Mouse (Mus musculus): ENCODE data around the gene Zranb3. TPM values are rescaled to one million over a fixed set of nuclear protein-coding genes. Genes with fewer than 3 reads are reported as not detected.

Gene Zranb3
- polyA plus RNA-seq, 1 experiment from 2014 or later: 10.2 TPM

DNA sequence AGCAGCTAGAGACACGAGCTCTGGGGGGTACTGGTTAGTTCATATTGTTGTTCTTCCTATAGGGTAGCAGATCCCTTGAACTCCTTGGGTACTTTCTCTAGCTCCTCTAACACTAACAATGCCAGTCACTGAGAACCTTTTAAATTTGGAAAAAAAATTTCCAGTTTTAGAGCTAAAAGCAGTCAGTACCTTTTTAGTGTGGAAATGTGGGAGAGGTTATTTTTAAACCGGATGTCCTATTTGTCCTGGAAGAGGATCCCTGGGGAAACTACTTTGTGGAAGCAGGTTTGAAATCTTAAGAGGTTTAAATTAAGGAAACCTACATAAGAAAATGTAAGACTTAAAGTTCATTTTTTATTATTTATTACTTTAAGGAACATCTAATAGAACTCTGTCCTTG is 56.4 kb downstream of the Zranb3 start:
- no peak overlapping the region for H3K4me2 ChIP-seq (replicated peaks; ENCODE audit: low read depth, low read length)
- H3K4me3 ChIP-seq (ENCODE audit: low read depth, low read length): no peak overlapping the region
- H3K9me3 ChIP-seq (ENCODE audit: control insufficient read depth, low read depth, low read length): no peaks in the 10 kb centered on the region
- H3K27me3 ChIP-seq (ENCODE audit: control insufficient read depth, insufficient read depth, low read length): no peaks in the 10 kb centered on the region
- no peak overlapping the region for H3K9ac ChIP-seq (replicated peaks; ENCODE audit: low read depth, low read length)
- WGBS: 85% methylated on average over 2 of the region's 2 CpGs
- no peaks in the 10 kb centered on the region for H3K4me1 ChIP-seq (ENCODE audit: control insufficient read depth, insufficient read depth, low read length)
- no peak overlapping the region for H3K27ac ChIP-seq (ENCODE audit: low read length)
- H3K36me3 ChIP-seq (ENCODE audit: control insufficient read depth, insufficient read depth, low read length): no peaks in the 10 kb centered on the region
- no peak for ATAC-seq (ENCODE audit: insufficient number of reproducible peaks, insufficient read depth, low FRiP score, low read depth)

DNA sequence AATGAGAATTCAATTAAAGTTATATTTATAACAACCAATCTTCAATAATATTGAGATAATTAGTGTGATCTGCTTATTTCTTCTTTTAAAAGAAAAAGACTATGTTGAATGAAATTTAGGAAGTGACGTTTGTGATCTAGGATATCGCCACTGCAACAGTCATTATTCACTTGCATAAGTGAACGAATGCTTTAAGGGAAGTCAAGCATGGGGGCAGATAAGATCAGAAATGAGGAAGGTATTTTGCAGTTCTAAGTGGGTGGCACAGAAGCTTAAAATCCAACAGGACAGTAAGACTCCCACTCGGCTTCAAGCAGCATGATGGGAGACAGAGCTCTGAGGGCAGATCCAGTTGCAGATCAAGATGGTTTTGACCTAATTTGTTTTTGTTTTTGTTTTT is 58.7 kb downstream of the Zranb3 start:
- H3K27me3 ChIP-seq (ENCODE audit: control insufficient read depth, insufficient read depth, low read length): no peaks in the 10 kb centered on the region
- no peaks in the 10 kb centered on the region for H3K4me1 ChIP-seq (ENCODE audit: control insufficient read depth, insufficient read depth, low read length)
- 90% methylated on average over 4 of the region's 4 CpGs for WGBS
- H3K4me2 ChIP-seq (replicated peaks; ENCODE audit: low read depth, low read length): no peak overlapping the region
- ATAC-seq (ENCODE audit: insufficient number of reproducible peaks, insufficient read depth, low FRiP score, low read depth): no peak
- no peaks in the 10 kb centered on the region for H3K9me3 ChIP-seq (ENCODE audit: control insufficient read depth, low read depth, low read length)
- no peaks in the 10 kb centered on the region for H3K36me3 ChIP-seq (ENCODE audit: control insufficient read depth, insufficient read depth, low read length)
- no peak overlapping the region for H3K4me3 ChIP-seq (ENCODE audit: low read depth, low read length)
- no peak overlapping the region for H3K27ac ChIP-seq (ENCODE audit: low read length)
- no peak overlapping the region for H3K9ac ChIP-seq (replicated peaks; ENCODE audit: low read depth, low read length)

GRCm38 (mm10) chr1:128036296-128036695 is 66.6 kb downstream of the Zranb3 start:
- no peak for ATAC-seq (ENCODE audit: insufficient number of reproducible peaks, insufficient read depth, low FRiP score, low read depth)
- whole genome bisulfite sequencing: 94% methylated on average over 6 of the region's 6 CpGs
- no peak overlapping the region for H3K27ac ChIP-seq (ENCODE audit: low read length)

DNA sequence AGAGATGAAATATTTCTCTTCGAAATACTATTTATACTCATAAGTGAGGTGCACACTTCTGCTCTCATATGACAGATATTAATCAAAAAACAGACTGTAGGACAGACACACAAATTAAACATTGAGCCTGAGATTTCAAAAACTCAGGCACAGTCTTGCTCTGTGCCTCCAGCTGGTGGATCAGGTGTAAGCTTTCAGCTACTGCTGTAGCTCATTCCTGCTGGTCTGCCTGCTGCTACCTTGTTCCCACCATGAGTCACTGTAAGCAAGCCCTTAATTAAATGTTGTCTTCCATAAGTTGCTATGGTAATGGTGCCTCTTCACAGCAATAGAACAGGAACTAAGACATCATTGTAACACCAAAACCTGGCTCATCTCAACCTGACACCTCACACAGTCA is 70.7 kb downstream of the Zranb3 start:
- Histone ChIP-seq H3K9ac (replicated peaks; ENCODE audit: low read depth, low read length) (no peak overlapping the region), H3K27ac (ENCODE audit: low read length) (no peak overlapping the region), H3K27me3 (ENCODE audit: control insufficient read depth, insufficient read depth, low read length) (no peaks in the 10 kb centered on the region), H3K36me3 (ENCODE audit: control insufficient read depth, insufficient read depth, low read length) (no peaks in the 10 kb centered on the region), H3K4me2 (replicated peaks; ENCODE audit: low read depth, low read length) (no peak overlapping the region), H3K4me1 (ENCODE audit: control insufficient read depth, insufficient read depth, low read length) (no peaks in the 10 kb centered on the region), H3K4me3 (ENCODE audit: low read depth, low read length) (no peak overlapping the region), H3K9me3 (ENCODE audit: control insufficient read depth, low read depth, low read length) (no peaks in the 10 kb centered on the region)
- ATAC-seq (ENCODE audit: insufficient number of reproducible peaks, insufficient read depth, low FRiP score, low read depth): no peak
- 74% methylated on average over 1 of the region's 1 CpGs for WGBS

More at GRCm38 (mm10) chr1:128036296-128036695, 66.6 kb downstream of the Zranb3 start:
- Histone ChIP-seq H3K4me1 (ENCODE audit: control insufficient read depth, insufficient read depth, low read length) (no peaks in the 10 kb centered on the region), H3K36me3 (ENCODE audit: control insufficient read depth, insufficient read depth, low read length) (no peaks in the 10 kb centered on the region), H3K4me2 (replicated peaks; ENCODE audit: low read depth, low read length) (no peak overlapping the region), H3K9me3 (ENCODE audit: control insufficient read depth, low read depth, low read length) (no peaks in the 10 kb centered on the region), H3K9ac (replicated peaks; ENCODE audit: low read depth, low read length) (no peak overlapping the region), H3K4me3 (ENCODE audit: low read depth, low read length) (no peak overlapping the region), H3K27me3 (ENCODE audit: control insufficient read depth, insufficient read depth, low read length) (no peaks in the 10 kb centered on the region)

GRCm38 (mm10) chr1:128031524-128031923 is 71.3 kb downstream of the Zranb3 start:
- H3K9ac ChIP-seq (replicated peaks; ENCODE audit: low read depth, low read length): no peak overlapping the region
- no peaks in the 10 kb centered on the region for H3K27me3 ChIP-seq (ENCODE audit: control insufficient read depth, insufficient read depth, low read length)
- no peaks in the 10 kb centered on the region for H3K4me1 ChIP-seq (ENCODE audit: control insufficient read depth, insufficient read depth, low read length)
- 85% methylated on average over 2 of the region's 2 CpGs for WGBS
- H3K4me2 ChIP-seq (replicated peaks; ENCODE audit: low read depth, low read length): no peak overlapping the region
- H3K27ac ChIP-seq (ENCODE audit: low read length): no peak overlapping the region
- no peak for ATAC-seq (ENCODE audit: insufficient number of reproducible peaks, insufficient read depth, low FRiP score, low read depth)
- H3K36me3 ChIP-seq (ENCODE audit: control insufficient read depth, insufficient read depth, low read length): no peaks in the 10 kb centered on the region
- no peak overlapping the region for H3K4me3 ChIP-seq (ENCODE audit: low read depth, low read length)
- no peaks in the 10 kb centered on the region for H3K9me3 ChIP-seq (ENCODE audit: control insufficient read depth, low read depth, low read length)

DNA sequence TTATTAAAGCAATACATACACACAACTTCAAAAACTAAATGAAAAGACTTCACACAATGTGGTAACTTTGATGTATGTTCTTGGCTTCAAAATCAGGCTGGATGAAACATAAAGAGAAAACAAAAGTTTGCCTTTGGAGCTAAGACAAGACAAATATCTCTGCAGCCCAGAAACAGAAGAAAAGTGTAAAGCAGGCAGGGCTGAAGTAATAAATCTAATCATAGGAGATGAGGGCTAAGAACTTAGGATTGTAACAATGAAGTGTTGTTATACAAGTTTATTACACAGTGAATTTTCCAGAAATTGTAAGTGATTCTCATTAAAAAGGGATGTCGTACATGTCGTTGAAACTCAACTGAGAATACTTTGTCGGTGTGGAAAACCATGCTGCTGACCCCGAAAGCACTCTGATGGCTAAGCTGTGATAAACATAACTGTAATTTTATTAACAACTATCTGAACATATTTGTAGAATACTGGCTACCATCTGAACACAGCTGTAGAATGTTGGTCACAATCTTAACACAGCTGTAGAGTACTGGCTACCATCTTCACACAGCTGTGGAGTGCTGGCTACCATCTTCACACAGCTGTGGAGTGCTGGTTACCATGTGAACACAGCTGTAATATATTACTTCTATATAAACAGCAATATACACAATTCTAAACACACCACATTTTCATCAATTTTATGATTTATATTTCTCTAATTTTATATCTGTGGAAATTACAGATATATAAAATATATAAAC is 78.3 kb downstream of the Zranb3 start:
- H3K27ac ChIP-seq (ENCODE audit: low read length): no peak overlapping the region
- peak; percentile 74; the same call in 1 of the 2 replicates for ATAC-seq (ENCODE audit: insufficient number of reproducible peaks, insufficient read depth, low FRiP score, low read depth)
- H3K4me2 ChIP-seq (replicated peaks; ENCODE audit: low read depth, low read length): no peak overlapping the region

DNA sequence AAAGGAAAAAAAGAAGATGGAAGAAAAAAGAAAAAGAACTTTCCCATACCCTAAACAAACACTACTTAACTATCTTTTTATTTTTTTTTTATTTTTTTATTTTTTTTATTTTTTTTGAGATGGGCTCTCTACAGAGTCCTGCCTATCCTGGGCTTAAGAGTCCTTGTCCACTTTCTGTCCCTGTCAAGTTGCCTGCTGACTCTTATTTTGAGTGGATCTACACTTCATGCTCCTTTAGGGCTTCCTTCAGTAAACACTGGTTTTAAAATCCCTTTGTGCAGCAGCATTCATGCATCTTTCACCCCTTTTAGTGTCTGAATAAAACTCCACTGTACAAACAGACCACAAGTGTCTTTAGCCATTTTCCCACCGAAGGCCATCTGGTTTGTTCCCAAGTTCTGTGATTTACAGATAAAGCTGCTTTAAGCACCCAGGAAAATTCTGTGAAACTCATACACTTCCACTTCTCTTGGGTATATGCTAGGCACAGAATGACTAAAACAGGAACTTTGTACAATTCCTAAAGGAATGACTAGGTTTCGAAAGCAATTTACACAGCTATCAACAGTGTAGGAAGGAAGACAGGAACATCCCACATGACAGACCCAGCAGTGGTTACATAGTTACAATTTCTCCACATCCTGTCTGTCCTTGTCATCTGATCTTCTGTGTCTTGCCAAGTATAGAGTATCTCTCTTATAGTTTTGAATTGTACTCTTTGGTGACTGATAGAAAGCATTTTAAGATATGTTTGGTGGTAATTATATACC is 82.7 kb downstream of the Zranb3 start:
- H3K27me3 ChIP-seq (ENCODE audit: control insufficient read depth, insufficient read depth, low read length): no peaks in the 10 kb centered on the region
- 55% methylated on average over 2 of the region's 2 CpGs for WGBS
- no peaks in the 10 kb centered on the region for H3K4me1 ChIP-seq (ENCODE audit: control insufficient read depth, insufficient read depth, low read length)
- no peak overlapping the region for H3K27ac ChIP-seq (ENCODE audit: low read length)
- H3K9ac ChIP-seq (replicated peaks; ENCODE audit: low read depth, low read length): no peak overlapping the region
- no peaks in the 10 kb centered on the region for H3K36me3 ChIP-seq (ENCODE audit: control insufficient read depth, insufficient read depth, low read length)
- no peak for ATAC-seq (ENCODE audit: insufficient number of reproducible peaks, insufficient read depth, low FRiP score, low read depth)
- H3K4me3 ChIP-seq (ENCODE audit: low read depth, low read length): no peak overlapping the region
- no peak overlapping the region for H3K4me2 ChIP-seq (replicated peaks; ENCODE audit: low read depth, low read length)
- no peaks in the 10 kb centered on the region for H3K9me3 ChIP-seq (ENCODE audit: control insufficient read depth, low read depth, low read length)

More for the DNA sequence above, 78.3 kb downstream of the Zranb3 start:
- 56% methylated on average over 4 of the region's 4 CpGs for WGBS
- Histone ChIP-seq H3K9ac (replicated peaks; ENCODE audit: low read depth, low read length) (no peak overlapping the region), H3K36me3 (ENCODE audit: control insufficient read depth, insufficient read depth, low read length) (no peaks in the 10 kb centered on the region), H3K4me1 (ENCODE audit: control insufficient read depth, insufficient read depth, low read length) (no peaks in the 10 kb centered on the region), H3K9me3 (ENCODE audit: control insufficient read depth, low read depth, low read length) (no peaks in the 10 kb centered on the region), H3K27me3 (ENCODE audit: control insufficient read depth, insufficient read depth, low read length) (no peaks in the 10 kb centered on the region), H3K4me3 (ENCODE audit: low read depth, low read length) (no peak overlapping the region)

GRCm38 (mm10) chr1:128016035-128016492 is 86.8 kb downstream of the Zranb3 start:
- no peak overlapping the region for H3K4me3 ChIP-seq (ENCODE audit: low read depth, low read length)
- no peak for ATAC-seq (ENCODE audit: insufficient number of reproducible peaks, insufficient read depth, low FRiP score, low read depth)
- no peaks in the 10 kb centered on the region for H3K27me3 ChIP-seq (ENCODE audit: control insufficient read depth, insufficient read depth, low read length)
- no peak overlapping the region for H3K27ac ChIP-seq (ENCODE audit: low read length)
- 80% methylated on average over 6 of the region's 6 CpGs for WGBS
- no peaks in the 10 kb centered on the region for H3K4me1 ChIP-seq (ENCODE audit: control insufficient read depth, insufficient read depth, low read length)
- no peaks in the 10 kb centered on the region for H3K9me3 ChIP-seq (ENCODE audit: control insufficient read depth, low read depth, low read length)
- no peaks in the 10 kb centered on the region for H3K36me3 ChIP-seq (ENCODE audit: control insufficient read depth, insufficient read depth, low read length)
- H3K9ac ChIP-seq (replicated peaks; ENCODE audit: low read depth, low read length): no peak overlapping the region
- no peak overlapping the region for H3K4me2 ChIP-seq (replicated peaks; ENCODE audit: low read depth, low read length)
